Mouse (Mus musculus) frontal cortex, adult (tissue): ENCODE results near the gene Ran.
"Not testable (repeated sequence)": the region's sequence is repeated elsewhere in the genome, so short reads cannot be mapped to it uniquely, and the experiment has no call there.

Source experiments
- ATAC-seq: cut with Nextera tagmentation; 2 replicates; pipeline ENCODE4 v1.9.2; 2017; ENCODE audit warnings: mild to moderate bottlenecking, moderate library complexity, mixed read lengths; ENCODE audit not compliant: low TSS enrichment

Ran gene

DNA sequence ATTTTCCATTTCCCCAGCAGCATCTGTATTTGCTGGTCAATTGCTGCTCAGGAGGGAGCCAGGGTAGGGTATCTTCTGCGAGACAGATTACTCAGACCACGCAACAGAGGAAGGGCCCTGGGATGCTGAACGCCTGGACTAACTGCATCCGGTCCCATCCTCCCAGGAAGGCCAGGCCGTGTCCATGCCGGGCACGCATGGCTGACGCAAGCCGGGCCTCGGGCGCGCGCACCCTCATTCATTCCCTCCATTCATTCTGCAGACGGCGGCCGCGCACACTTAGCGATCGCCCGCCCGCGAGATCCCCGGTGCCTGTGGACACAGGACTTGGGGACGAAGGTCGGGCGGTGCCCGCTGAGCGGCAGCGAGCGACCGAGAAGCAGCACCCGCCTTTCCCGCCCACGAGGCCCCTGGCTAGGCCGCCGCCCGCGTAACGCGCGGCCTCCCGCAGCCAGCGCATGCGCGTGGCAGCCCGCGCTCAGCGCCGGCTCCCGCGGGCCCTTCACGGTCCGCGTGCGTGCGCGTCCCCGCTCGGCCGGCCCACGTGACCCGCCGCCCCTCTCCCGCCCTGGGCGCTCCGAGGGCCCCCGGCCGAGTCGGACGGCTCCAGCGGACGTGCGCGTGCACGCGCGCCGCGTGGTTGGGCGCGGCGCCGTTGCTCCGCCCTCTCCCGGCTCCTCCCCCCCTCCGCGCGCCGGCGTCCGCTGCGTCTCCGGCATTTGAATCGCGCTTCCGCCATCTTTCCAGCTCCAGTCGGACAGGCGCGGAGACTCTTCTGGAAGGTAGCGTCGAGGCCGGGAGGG is at the start of gene Ran:
TSS of gene Ran (plus strand) at position 573 of the 803 bp plus-strand sequence.
- ATAC-seq = peak; percentile 82

DNA sequence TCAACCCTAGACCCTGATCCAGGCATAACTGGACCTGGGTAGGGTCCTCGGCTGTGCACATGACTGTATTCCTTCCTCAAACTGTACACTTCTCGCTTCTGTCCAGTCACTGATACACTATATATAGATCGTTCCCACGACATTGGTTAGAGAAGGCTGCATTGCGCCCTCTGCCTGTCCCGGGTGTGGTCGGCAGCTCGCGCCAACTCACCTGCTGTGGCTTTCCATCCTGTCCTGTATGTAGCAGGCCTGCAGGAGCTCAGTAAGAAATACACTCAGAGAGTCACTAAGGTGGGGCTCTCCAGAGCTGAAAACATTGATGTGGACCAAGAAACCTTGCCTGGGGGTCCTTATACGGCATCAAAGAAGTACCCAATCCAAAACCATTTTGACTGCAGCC is 49.0 kb upstream of the Ran start:
- no peak for ATAC-seq

DNA sequence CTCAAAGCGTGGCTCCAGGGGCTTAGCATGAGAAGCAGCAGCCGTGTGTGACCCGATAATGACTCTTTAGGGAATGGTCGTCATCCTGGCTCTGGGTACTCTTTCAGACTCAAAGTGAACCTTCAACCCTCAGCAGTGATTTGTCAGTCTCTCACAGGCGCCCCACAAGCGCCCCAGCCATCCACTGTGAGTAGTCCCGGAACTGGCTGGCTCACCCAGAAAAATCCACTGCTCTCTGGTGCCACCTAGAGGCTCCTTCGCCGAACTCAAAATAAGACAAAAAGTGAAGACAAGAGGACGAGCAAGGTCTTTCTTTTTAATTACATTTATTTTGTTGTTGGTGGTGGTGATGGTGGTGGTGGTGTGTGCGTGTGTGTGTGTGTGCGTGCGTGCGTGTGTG is 48.6 kb upstream of the Ran start:
- ATAC-seq = peak; percentile 70; the same call in 1 of the 2 replicates

DNA sequence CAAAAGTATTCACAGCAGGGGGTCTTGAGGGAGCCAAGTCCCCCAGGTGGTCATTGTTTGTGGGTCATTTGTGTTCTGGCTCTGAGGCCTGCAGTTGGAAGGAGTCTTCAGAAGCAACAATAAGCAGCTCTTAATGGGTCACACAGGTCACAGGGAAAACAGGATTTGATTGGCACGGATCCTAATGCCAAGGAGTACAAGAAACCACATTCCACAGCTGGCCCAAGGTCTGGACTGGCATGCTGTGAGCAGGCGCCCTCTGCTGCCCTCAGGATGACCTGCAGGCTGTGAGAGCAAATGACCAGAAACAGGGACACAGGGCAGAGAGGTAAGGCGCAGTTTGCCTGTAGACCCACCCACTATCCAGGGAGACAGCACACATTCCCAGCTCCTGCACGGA is 43.6 kb upstream of the Ran start:
- ATAC-seq = no peak; the same call in 1 of the 2 replicates

DNA sequence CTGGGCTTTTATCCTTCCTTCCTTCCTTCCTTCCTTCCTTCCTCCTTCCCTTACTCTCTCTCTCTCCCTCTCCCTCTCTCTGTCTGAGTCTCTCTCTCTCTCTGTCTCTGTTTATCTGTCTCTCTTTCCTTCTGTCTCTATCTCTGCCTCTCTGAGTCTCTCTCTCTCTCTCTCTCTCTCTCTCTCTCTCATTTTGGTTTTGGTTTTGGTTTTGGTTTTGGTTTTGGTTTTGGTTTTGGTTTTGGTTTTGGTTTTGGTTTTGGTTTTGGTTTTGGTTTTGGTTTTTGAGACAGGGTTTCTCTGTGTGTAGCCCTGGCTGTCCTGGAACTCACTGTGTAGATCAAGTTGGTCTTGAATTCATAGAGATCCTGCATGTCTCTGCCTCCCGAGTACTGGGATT is 42.4 kb upstream of the Ran start:
- ATAC-seq = not testable (repeated sequence)

DNA sequence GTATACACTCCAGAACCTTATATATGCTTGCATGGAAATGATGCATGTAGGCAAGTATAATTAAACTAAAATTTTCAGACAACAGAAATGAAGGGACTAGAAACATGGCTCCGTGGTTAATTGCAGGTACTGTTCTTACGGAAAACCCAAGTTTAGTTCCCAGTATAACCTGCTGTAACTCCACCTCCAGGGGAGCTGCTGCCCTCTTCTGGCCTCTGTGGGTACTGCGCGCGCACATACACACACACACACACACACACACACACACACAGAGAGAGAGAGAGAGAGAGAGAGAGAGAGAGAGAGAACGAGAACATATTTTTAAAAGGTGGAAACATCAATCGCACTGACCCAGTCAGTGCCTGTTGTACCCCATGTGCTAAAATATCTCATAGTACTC is 40.9 kb upstream of the Ran start:
- no peak for ATAC-seq

DNA sequence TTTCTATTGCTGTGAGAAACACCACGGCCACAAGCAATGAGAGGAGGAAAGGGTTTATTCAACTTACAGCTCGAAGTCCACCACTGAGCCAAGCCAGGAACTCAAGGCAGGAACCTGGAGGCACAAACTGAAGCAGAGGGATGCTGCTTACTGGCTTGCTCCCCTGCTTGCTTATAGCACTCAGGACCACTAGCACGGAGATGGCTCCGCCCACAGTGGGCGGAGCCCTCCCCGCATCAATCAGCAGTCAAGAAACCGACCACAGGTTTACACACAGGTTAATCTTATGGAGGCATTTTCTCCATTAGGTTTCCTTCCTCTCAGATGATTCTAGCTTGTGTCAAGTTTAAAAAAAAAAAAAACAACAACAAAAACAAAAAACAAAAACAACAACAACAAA is 39.0 kb upstream of the Ran start:
- ATAC-seq = no peak

DNA sequence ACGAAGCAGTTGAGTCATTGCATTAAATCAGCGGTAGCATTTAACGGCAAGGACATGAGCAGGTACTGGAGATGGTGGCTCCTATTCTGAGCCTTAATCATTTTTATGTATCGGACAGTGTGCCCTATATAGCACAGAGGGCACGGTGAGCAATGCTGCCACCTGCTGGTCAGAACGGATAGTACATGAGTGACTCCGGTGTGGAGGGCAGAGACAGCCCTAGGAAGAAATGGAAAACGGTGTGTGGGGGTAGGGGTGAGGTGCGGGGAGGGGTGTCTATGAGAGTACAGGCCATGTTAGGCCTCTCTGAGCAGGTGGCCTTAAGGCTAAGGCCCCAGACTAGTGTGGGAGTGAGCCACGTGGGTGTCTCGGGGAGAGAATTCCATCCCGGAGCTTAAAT is 38.3 kb upstream of the Ran start:
- ATAC-seq = peak; percentile 68

DNA sequence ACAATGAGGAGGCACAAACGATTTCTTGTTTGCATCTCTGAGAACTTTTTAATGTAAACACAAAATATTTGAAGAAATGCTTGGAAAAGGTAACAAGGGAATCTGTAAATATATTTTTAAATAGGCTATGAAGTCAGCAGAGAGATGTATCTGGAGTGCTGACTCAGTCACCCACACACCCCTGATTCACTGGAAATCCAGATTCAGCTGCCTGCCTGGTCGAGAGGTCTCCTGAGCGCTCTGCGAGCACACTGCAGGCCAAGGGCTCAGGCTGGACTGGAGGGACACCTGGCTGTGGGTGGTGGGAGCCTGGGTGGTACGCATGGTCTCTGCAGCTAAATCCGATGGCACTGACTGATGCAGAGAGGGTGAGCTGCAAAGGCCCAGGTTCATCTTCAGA is 35.3 kb upstream of the Ran start:
- ATAC-seq = 0 out of 2 replicates have a peak, but pooled peaks have one; percentile 53

DNA sequence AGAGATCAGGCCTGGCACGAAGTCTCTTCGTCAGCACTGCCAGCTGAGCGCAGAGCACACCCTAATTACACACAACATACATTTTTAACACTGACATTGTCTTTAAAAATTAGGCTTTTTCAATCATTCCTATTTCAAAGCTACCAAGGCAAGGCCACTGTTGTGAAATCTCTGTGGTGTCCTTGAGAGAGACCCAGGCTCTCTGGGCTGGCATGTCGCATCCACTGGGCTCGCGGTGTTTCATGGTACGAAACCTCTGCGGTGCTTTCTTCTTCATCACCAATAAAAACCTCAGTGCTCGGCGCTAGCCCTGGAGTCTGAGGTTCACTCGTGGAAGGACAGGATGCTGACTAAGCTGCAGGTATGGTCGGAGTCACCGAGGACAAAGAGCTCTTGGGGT is 33.9 kb upstream of the Ran start:
- ATAC-seq = no peak

DNA sequence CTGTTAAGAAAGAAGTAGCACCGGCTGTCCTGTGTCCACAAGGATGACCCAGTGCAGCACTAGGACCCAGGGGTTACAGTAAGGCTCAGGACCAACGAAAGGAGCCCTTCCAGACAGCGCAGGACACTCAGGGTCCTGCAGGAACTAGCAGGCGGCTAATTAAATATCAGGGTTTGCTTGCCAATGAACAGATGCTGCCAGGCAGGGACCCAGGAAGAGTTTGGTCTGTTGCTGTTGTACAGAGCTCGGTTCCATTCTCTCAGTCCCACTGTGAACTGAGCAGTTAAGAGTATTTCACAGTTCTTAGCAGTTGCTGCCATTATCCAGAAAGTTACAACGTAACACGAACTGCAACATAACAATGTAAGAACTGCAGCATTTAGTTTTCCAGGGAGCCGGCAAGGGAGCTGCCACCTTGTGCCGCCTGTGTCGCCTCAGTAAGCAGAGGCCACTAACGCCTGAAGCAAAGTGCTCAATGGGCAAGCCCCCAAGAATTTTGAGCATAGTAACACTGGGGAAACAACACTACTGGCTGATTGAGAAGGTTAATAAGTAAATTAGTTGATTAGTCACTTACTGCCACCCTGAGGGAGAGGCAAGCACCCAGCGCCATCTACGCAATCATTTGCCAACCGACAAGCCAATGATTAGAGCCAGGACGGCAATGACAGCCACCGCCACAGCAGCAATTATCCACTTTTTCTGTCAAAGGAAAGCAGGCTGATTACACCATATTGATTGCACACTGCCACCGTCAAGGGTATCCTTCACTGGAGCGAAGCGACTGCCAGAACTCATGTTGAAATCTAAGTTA is 32.5 kb upstream of the Ran start:
- no peak for ATAC-seq

DNA sequence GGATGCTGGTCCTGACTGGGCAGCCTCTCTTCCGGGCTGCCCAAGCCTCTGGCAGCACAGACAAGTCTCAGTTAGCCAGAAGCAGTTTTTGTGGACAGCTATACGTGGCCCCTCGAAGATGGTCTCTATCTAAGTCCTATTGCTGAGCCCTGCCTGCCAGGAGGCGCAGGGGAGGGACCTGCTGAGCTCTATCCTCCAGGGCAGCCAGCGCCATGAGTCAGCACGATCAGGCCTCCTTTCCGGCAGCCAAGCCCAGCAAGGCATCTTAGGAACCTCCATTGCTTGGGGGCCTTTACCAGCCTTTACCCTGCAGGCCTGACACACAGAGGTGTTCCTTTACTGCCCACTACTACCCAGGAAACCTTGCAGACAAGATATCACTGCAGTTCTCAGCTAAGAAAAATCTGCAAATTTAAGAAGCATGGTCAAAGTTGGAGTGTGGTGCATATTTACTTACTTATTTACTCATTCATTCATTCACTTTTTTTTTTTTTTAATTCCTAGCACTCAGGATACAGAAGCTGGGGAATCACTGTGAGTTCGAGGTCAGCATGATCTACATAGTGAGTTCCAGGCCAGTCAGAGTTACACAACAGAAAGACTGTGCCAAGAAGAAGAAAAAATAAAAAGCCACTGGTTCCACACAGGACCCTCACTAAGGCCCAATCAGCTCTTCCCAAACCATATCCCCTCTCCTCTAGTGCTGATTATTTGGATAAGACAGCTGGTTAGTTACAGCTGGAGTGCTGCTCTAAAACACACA is 19.0 kb upstream of the Ran start:
- ATAC-seq = peak; percentile 47; the same call in 1 of the 2 replicates

DNA sequence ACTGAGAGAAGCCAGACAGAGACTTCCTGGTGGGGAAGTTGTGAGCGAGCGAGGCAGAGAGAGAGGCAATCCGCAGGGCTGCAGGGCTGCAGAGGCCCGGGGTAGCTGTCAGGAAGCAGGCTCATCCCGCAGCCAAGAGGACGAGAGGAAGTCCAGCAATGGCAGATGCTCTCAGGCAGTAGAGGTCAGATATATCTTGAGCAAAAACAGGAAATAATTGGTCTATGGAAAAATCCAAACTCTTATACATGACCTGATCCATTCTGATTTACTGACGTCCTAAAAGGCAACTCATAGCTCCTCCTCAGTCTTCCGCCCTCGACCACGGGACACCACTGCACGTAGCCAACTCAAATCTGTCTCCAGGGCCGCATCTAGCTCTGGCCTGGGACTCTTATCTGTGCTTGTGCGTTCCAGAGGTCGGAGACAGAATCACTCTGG is 17.3 kb upstream of the Ran start:
- ATAC-seq = no peak

DNA sequence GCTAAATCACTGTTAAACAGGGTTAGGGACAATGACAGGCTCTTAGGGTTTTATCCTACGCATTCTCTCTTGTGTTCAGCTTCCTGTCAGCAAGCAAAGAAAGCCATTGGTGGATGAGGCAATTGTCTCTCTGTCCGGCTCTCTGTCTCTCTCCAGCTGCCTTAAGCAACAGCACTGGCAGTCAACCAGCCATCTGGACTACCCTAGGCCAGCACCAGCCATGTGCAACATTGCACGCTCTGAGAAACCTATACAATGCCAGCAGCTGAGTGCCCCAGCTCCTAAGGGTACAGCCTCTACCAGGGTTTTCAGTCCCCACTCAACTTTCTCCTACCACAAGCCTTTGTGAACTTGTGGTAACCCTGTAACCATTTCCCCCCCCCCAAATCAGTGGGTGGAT is 14.5 kb upstream of the Ran start:
- no peak for ATAC-seq

DNA sequence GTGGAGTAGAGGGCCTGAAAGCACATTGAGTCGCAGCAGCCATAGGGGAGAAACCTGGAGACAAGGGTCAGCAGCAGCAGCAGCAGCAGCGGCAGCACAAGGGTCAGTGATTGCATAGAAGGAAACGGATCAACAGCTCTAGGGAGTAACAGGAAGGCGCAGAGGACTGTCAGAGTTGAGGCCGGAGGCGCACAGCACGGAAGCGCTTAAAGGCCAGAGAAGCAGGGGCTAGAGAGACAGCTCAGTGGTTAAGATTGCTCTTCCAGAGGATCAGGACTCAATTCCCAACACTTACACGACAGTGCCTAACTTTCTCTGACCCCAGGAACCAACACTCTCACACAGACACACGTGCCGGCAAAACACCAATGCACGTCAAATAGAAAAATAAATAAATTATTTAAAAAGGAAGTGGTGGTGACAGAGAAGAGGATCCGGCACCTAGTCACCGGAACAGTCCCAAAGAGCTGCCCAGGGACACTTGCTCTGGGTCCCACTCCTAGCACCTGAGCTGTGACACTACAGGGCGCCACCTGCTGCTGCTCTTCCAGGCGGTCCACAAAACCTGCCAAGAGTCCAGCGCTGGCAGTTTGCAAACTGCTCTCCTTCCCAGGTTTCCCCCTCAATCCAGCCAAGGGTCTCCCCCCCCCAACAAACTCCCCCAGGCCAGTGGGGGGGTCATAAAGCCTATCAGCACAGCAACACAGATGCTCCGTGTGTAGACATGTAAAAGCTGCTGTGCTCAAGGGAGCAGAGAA is 13.7 kb upstream of the Ran start:
- no peak for ATAC-seq

DNA sequence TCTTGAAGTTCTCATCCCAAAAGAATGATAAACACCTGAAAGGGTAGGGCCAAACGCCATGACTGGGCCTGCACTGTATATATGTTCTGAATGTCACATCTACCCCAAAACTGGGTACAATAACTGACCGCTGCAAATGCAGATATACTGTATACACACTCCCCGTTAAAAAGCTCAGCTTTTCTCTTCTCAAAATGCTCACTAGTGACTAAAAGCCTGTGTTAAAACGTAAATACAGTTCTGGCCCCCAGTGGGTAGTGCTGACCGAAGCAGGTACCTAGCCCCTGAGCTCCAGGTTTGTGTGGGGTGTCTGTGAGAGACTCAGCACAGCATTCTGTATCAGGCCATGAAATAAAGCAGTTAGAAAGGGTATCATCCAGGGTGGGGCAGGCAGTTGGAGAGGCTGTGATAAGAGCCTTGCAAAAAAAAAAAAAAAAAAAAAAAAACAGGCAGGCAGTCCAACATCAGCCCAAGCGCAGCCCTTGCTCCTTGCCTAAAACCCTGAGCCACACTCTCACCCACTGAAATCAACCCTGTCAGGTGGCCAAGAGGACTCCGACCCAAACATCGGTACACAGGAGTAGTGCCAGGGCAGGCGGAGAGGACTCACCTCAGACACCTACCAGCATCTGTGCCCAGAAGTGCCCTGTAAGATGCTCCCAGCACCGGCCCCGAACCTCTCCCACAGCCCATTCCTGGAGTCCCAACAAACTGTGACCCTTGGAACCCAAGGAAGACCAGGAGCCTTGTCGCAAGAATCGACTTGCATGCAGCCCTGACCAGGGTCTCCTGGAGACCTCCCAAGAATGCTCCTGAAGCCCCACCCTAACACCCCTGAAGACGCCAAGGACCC is 12.5 kb upstream of the Ran start:
- 0 out of 2 replicates have a peak, but pooled peaks have one; percentile 8 for ATAC-seq

DNA sequence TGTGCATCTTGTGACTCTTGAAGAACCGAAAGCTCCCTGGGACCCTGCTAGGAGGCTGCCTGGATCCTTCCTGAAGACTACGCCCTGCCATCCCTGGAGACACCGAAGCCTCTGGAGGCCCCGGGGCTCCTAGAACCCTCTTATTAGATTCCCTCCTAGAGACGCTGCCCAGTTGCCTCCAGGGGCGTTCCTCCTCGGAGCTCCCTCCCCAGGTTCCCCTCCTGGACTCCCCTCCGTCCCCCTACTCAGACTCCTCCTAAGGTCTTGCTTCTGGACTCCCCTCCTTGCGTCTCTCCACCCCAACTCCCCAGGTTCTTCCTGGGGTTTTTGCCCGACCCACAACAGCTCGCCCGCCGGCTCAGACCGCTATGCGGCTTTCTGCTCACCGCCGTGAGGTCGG is 11.9 kb upstream of the Ran start:
- ATAC-seq = peak; percentile 26

DNA sequence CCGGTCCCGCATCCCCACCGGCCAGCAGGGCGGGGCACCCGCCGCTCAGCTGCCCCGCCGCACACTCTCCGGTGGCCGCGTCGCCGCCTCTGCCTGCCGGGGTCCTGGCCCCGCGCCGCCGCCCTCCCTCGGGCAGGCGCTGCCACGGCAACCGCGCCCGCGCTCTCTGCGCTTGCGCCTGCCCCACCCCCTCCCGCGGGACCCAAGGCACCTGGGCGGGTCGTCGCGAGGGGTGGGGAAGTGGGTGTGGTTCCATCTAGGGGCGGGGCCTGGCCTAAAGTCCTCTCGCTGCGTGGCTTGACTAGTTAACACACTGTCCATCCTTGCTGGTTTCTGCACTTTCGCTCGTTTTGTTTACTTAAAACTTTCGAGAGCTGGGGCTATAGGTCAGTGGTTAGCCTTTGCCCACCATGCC is 11.4 kb upstream of the Ran start, which contains the start of gene Stx2:
TSS of gene Stx2 (minus strand) at position 163 of the 415 bp plus-strand sequence.
- ATAC-seq = peak; percentile 83

DNA sequence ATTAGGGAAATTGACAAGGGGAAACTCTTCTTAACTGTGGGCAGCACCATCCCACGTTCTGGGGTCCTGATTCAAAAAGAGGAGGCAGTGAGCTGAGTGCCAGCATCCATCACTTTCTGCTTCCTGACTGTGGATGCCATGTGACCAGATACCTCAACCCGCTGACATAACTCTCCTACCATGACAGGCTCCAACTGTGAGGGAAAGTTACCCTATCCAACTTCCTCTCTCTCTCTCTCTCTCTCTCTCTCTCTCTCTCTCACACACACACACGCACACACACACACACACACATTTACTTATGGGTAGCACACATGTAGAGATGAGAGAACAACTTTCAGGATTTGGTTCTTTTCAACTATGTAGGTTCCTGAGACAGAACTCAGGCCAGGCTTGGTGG is 10.3 kb upstream of the Ran start:
- no peak for ATAC-seq

DNA sequence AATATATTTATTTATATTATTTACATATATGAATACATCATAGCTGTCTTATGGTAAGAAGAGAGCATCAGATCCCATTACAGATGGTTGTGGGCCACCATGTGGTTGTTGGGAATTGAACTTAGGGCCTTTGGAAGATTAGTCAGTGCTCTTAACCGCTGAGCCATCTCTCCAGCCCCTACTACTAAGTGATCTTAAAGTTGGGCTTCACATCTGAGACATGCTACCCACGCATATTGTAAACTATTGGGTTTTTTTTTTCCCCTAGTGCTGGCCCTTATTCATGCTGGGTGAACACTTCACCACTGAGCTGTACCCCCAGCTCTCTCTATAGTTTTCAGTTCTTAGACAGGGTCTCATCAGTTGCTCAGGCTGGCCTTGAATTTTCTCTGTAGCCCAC is 8.9 kb upstream of the Ran start:
- no peak for ATAC-seq
